Mouse (Mus musculus) liver, adult 2 months (tissue): ENCODE results near the gene Gpr153.

Source experiments
- CTCF ChIP-seq: fragments of 200-500 bp; IDR thresholded peaks from 2 replicates; pipeline ENCODE4 v1.5.1; 2011; ENCODE audit warnings: low read depth, low read length, control low read depth
- POLR2A ChIP-seq: fragments of 200-500 bp; IDR thresholded peaks from 2 replicates; pipeline ENCODE4 v1.6.1; 2011; ENCODE audit warnings: low read length, control low read depth; ENCODE audit not compliant: insufficient read depth; ENCODE audit errors: extremely low read depth

- TF ChIP-seq CTCF (no peak), POLR2A (no peak)
Measured at GRCm38 (mm10) chr4:152277916-152278315, 3.9 kb downstream of the Gpr153 start.
